Mouse (Mus musculus) granulocyte monocyte progenitor cell, adult 5-6 weeks (primary cell): ENCODE results near the gene Ndufa6. TPM values are rescaled to one million over a fixed set of nuclear protein-coding genes. Genes with fewer than 3 reads are reported as not detected.
"Not testable (repeated sequence)": the region's sequence is repeated elsewhere in the genome, so short reads cannot be mapped to it uniquely, and the experiment has no call there.

Experiments
- ATAC-seq: replicated peaks from 2 replicates; pipeline ENCODE4 v1.8.0; 2016; ENCODE audit warnings: mild to moderate bottlenecking, moderate TSS enrichment, inconsistent platforms; ENCODE audit not compliant: poor library complexity, severe bottlenecking
- total RNA-seq, 2 experiments: library from RNA; stranded (forward) in 1 of 2; stranded (reverse) in 1 of 2; fragments of 200-712, 200-1000 nt in 1 of 2; fragments of >200 nt in 1 of 2; fragmentation: Nextera tagmentation in 1 of 2; gene quantifications; 2 replicates each; pipeline ENCODE4 v1.2.3; 2014 to 2017

The Ndufa6 gene
- total RNA-seq, 2 experiments from 2014 or later = 202 to 267 TPM

GRCm38 (mm10) chr15:82372446-82372845 is 18.3 kb upstream of the Ndufa6 start:
- no peak for ATAC-seq

- ATAC-seq = no peak
Observed at GRCm38 (mm10) chr15:82368851-82369250, 14.7 kb upstream of the Ndufa6 start.

- ATAC-seq = no peak
Observed at GRCm38 (mm10) chr15:82368146-82368545, 14.0 kb upstream of the Ndufa6 start.

- not testable (repeated sequence) for ATAC-seq
Observed at GRCm38 (mm10) chr15:82364561-82364960, 10.4 kb upstream of the Ndufa6 start.

- ATAC-seq = not testable (repeated sequence)
Observed at GRCm38 (mm10) chr15:82363801-82364200, 9.7 kb upstream of the Ndufa6 start.

DNA sequence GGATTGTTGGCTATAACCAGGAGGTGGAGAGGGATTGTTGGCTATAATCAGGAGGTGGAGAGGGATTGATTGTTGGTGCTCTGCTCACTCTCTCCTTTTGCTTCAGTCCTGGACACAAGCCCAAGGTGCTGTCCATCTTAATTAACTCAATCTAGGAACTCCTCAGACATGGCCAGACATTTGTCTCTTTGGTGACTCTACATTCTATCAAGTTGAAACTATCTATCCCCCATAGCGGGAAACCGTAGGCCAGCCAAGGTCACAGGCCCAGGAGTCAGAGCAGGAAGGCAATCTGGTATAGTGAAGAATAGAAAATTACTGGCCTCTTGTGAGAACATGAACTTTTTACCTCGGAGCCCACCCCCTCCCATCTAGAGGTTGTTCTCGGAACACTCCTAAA is 8.1 kb upstream of the Ndufa6 start:
- ATAC-seq = no peak

DNA sequence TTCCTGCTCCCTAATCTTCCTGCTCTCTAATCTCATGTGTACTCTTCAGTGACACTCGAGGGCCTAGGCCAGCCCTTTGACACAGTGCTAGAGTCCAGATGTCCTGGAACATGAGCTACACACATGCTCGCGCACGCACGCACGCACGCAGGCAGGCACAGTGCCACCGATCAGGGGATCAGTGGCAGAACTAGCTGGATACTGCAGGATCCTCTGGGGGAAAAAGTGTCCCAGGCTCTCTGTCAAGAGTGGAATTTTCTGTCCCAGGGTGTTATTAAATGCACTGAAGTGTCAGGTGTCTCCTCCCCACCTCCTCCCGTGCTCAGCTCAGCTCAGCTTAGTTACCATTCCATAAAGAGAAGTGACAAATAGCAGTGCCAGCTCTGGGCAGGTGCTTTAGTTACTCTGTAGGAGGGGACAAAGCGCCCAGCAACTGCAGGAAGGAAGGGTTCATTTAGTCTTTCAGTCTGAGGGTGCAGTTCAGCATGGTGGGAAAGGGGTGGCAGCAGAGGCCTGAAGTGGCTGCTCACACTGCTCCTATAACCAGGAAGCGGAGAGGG is 7.4 kb upstream of the Ndufa6 start:
- peak; percentile 94 for ATAC-seq

DNA sequence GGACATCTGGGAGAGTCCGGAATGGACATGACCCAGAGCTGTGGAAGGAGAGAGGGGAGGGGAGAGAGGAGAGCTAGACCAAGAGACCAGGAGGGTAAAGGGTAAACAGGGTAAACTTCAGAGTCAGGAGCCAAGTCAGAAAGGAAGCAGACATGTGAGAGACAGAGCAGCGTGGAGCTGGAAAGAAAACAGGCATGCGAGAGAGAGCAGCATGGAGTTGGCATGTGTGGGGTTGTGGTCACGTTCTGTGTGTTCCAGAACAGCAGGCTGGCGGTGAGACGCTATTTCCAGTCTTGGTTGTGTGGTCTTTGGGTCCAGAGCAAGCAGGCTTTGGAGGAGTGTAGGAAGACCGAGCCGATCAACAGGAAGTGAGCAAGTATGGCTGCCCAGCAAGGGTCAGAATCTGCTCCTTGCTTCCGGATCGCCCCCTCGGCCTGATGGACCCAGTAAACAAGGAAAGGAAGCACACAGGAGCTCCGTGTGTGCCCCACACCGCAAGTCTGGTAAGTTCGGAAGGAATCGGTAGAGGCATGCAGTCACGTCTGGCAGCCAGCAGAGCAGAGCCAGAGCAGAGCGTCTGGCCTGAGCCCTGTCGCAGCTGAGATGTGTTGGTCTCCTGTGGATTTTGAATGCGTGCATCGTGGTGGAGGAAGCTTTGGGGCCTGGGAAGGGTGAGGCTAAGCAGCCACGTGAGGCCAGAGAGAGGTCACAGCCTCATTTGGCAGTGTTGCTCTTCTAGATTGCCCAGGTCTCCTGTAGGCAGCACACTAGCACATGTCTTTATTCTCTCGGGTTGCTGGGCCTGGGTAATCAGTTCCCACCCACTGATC is 4.5 kb upstream of the Ndufa6 start:
- no peak for ATAC-seq

DNA sequence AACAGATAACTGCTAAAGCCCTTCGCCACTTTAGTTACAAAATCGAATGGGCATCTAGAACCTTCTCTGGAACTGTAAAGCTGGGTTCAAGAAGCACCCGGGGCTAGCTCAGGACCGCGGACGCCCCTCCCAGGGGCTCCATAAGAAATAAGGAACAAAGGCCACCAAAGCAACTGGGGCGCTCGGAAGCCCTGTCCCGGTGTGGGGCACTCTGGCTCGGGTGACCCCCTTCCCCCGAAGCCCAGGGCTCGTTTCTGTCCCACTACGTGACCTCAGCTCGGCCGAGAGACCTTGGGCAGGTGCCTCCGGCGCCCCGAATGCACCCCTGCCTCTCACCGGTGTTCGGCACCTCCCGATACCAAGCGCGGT is 393 bp downstream of the Ndufa6 start:
- ATAC-seq = peak; percentile 29

DNA sequence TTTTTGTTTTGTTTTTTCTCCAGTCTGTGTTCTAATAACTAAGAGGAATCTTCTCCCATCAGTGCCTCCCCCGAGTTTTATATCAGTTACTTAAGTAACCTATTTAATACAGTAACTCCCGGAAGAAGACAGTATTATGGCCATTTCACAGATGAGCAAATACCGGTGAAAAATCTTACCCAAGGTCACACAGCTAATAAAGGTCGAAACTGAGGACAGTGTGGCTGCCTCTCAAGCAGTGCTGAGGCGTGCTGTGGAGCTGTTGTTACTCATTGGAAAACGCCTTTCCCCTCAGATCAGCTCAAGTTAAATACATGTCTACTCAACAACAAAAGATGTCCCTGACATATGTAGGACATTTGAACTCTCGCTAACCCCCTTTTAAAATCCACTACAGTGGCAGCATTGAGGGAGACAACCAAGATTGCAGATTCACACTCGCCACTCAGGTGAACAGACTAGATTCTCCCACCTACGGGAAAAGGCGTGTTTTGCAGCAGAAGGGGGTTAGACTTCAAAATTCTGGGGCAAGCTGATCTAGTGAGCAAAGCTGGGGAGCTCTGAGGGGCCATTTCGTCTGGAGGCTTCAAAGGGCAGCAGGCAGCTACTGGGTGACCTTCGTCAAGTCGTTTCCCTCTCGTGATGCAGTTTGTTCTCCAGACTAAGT is 911 bp downstream of the Ndufa6 start:
- no peak for ATAC-seq

GRCm38 (mm10) chr15:82351480-82351879 is 2.6 kb downstream of the Ndufa6 start:
- ATAC-seq = no peak

GRCm38 (mm10) chr15:82350349-82350748 is 3.8 kb downstream of the Ndufa6 start:
- no peak for ATAC-seq

DNA sequence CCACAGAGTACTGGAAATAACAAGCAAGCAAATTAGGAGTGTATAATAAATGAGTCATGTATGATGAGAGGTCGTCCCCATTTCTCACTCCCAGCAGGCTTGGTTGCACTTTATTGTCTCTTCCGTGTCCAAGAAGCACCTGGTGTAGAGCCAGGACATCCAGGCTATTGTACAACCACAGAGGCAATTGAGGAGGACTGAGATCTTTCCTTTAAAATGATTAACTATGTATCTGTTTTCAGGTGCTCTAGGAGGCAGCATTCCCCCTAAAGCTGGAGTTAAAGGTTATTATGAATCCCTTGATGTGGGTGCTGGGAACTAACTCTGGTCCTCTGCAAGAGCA is 5.2 kb downstream of the Ndufa6 start:
- ATAC-seq = no peak

- ATAC-seq = peak; percentile 66
Observed at GRCm38 (mm10) chr15:82348258-82348998, 5.7 kb downstream of the Ndufa6 start.

DNA sequence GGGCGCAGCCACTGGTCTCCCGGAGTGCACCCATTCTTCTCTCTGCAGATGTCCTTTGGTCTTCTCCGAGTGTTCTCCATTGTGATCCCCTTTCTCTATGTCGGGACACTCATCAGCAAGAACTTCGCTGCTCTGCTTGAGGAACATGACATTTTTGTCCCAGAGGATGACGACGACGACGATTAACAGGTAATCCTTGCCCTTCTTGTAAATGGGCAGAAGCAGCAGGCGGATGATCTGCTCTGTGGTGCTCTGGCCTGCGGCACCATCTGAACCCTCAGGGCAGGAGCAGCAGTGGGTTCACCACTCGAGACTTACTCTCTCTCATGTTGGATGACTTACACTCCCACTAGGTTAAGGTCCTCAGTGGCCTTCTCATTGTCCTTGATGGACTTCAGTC is 6.3 kb downstream of the Ndufa6 start:
- ATAC-seq = no peak

- no peak for ATAC-seq
Observed at GRCm38 (mm10) chr15:82347303-82347676, 6.8 kb downstream of the Ndufa6 start.

- no peak for ATAC-seq
Observed at GRCm38 (mm10) chr15:82346580-82347302, 7.4 kb downstream of the Ndufa6 start.

DNA sequence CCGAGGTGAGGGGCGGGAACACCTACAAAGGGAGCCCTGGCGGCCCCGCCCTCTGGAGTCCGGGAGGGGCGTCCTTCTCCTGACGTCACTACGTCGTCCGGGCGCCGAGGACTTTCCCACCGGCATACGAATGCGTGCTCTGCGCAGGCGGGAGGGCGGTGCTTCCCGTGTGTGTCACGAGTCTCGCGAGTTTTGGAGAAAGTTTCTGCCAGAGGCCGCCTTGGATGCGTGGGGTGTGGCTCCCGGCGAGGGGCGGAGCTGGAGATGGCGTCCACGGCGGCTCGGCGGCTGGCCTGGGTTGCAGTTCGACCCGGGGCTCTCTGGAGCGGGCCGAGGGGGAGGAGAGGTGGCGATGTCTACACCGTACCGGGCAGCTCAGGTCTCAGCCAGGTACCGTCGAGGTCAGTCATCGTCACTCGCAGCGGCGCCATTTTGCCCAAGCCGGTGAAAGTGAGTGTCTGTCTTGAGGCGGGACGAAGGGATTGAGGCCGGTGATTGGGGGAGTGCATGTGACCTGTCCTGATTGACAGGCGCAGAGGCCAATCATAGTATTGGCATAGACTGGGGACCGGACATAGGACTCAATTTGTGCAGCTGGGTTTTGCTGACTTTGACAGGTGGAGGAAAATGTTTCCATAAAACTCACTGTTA is 8.2 kb downstream of the Ndufa6 start:
- peak; percentile 77 for ATAC-seq

DNA sequence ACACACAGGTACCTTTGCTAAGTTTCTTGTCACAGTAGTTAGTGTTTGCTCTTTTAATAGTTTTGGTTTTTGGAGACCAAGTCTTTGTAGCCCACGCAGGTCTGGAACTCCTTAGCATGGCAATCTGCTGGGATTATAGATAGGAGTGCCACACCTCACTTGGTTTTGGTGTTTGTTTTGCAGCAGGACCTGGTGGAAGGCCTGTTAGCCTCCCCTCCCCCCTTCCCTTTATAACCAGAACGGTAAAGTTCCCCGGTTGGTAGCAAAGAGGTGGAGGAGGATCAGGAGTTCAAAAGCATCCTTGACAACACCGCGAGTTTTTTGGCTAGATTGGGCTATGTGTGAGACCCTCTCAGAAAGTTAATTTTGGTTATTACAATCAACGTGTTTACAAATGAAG is 9.2 kb downstream of the Ndufa6 start:
- ATAC-seq = no peak
